In the genomic region with DNA sequence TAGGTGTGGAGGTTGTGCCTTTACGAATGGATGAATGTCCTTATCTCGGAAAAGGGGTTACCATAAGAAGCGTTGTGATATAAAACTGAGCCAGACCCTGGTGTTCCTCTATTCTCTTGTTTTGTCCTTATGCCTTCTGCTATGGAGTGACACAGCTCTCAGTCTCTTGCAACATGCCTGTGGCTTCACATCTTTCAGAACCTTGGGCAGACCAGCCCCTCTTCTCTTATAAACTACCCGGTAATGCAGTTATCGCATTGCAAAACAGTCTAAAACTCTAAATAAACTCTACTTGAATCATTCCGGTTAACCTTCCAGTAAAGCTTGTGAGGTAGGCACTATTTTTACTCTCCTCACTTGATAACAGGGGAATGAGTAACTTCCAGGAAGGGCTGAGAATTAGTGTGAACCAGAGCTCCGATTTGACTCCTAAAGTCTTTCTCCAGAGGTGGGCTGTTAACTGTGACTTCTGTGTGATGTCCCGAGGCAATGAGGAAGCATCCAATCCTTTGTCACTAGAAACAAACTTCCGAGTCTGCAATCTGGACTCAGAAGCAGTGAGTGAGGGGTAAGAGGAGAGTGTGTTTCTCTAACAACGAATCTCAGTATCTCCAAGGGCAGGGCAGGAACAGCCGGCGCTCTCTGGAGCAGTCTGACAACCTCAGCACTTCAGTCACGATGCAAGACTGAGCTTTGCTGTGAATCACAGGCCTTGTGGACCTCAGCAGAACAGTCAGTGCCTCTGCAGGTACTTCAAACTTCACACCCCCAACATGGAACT, we compare ENCODE assay signal across 11 mouse cellular contexts. TPM values are rescaled to one million over a fixed set of nuclear protein-coding genes. Genes with fewer than 3 reads are reported as not detected.
DNase-seq lines count a peak whose midpoint lies in the region; ATAC-seq lines count a peak whose summit lies in the region.
"Had no signal": no experiment of that assay in that cellular context is flagged by ENCODE, and none has a peak within 500 bp of the region (broad histone marks: within the 10 kb centered on the region; RNA-seq: fewer than 3 reads in every experiment).

No protein-coding gene starts in this region.

- no peaks in the 10 kb centered on the region for H3K9me3 ChIP-seq in kidney, embryonic 16.5 days (ENCODE audit: low read length)
- H3K9me3 ChIP-seq in limb, embryonic 12.5 days: no peaks in the 10 kb centered on the region
- H3K9me3 ChIP-seq in stomach, embryonic 15.5 days: no peaks in the 10 kb centered on the region
- H3K9me3 ChIP-seq: G1E had no signal

- peaks cover 9% of the 10 kb centered on the region; the same call in 1 of the 2 replicates for H3K4me1 ChIP-seq in kidney, embryonic 16.5 days (ENCODE audit: insufficient read depth, low read length)
- peaks cover 12% of the 10 kb centered on the region for H3K4me1 ChIP-seq in limb, embryonic 12.5 days (replicated peaks)
- H3K4me1 ChIP-seq in stomach, embryonic 15.5 days: peaks cover 13% of the 10 kb centered on the region; the same call in 1 of the 2 replicates

- no peak overlapping the region for H3K27ac ChIP-seq in kidney, embryonic 16.5 days (ENCODE audit: low read length)
- no peak overlapping the region for H3K27ac ChIP-seq in limb, embryonic 12.5 days
- H3K27ac ChIP-seq in stomach, embryonic 15.5 days: peak overlapping the region; percentile 55

- 59% methylated on average over 13 of the region's 13 CpGs for WGBS in kidney, embryonic 16.5 days
- WGBS in limb, embryonic 12.5 days: 55% methylated on average over 13 of the region's 13 CpGs
- WGBS in stomach, embryonic 15.5 days: 49% methylated on average over 13 of the region's 13 CpGs

- ATAC-seq in kidney, embryonic 16.5 days (ENCODE audit: low FRiP score, low TSS enrichment): peak; percentile 64; the same call in 1 of the 2 replicates
- peak; percentile 55 for ATAC-seq in granulocyte monocyte progenitor cell, adult 5-6 weeks (replicated peaks; ENCODE audit: poor library complexity, severe bottlenecking)
- ATAC-seq in limb, embryonic 12.5 days (ENCODE audit: insufficient number of reproducible peaks, insufficient read depth, low FRiP score, low TSS enrichment, low read depth): no peak
- ATAC-seq in stomach, embryonic 15.5 days (ENCODE audit: insufficient read depth, low FRiP score, low read depth): peak; percentile 25; the same call in 1 of the 2 replicates
- no peak for ATAC-seq in CD4-positive, CD25-positive, alpha-beta regulatory T cell, adult 4 months

- H3K4me2 ChIP-seq in kidney, embryonic 16.5 days (replicated peaks; ENCODE audit: low read depth, low read length): no peak overlapping the region
- H3K4me2 ChIP-seq in limb, embryonic 12.5 days: peak overlapping the region; percentile 44; the same call in 1 of the 2 replicates
- no peak overlapping the region for H3K4me2 ChIP-seq in stomach, embryonic 15.5 days

- DNase-seq in kidney, postnatal 14 days: no peak
- no peak for DNase-seq in left cerebral cortex, postnatal 4 days
- no peak for DNase-seq in layer of hippocampus, adult 18-20 months (ENCODE audit: low spot score in 2 of 2)
- DNase-seq: cerebellum, adult 11-12 months had no signal

- no peaks in the 10 kb centered on the region for H3K36me3 ChIP-seq in kidney, embryonic 16.5 days (ENCODE audit: insufficient read depth, low read length)
- no peaks in the 10 kb centered on the region for H3K36me3 ChIP-seq in limb, embryonic 12.5 days
- H3K36me3 ChIP-seq in stomach, embryonic 15.5 days: no peaks in the 10 kb centered on the region
- H3K36me3 ChIP-seq: G1E had no signal

- no peak overlapping the region for H3K9ac ChIP-seq in kidney, embryonic 16.5 days (replicated peaks; ENCODE audit: low read length)
- H3K9ac ChIP-seq in limb, embryonic 12.5 days (replicated peaks): no peak overlapping the region
- no peak overlapping the region for H3K9ac ChIP-seq in stomach, embryonic 15.5 days

- H3K4me3 ChIP-seq in kidney, embryonic 16.5 days (ENCODE audit: low read length): no peak overlapping the region
- H3K4me3 ChIP-seq in limb, embryonic 12.5 days (replicated peaks): no peak overlapping the region
- no peak overlapping the region for H3K4me3 ChIP-seq in stomach, embryonic 15.5 days (replicated peaks)

- intact Hi-C loops in left cerebral cortex, postnatal 4 days (cut with DNase I): no loop called here

- H3K27me3 ChIP-seq in kidney, embryonic 16.5 days (ENCODE audit: insufficient read depth, low read length): no peaks in the 10 kb centered on the region
- H3K27me3 ChIP-seq in limb, embryonic 12.5 days: no peaks in the 10 kb centered on the region
- no peaks in the 10 kb centered on the region for H3K27me3 ChIP-seq in stomach, embryonic 15.5 days (replicated peaks)

RNA-seq across cellular contexts. Expression of a gene that starts 50.9 kb away (rescaled TPM):
- not detected in 2 replicates for polyA plus RNA-seq in kidney, embryonic 16.5 days (2015; fragmentation: Nextera tagmentation; extraction: Ambion mirVana)
- not detected in 2 replicates for total RNA-seq in granulocyte monocyte progenitor cell, adult 5-6 weeks (2014; fragmentation: Nextera tagmentation)
- not detected in 2 replicates for total RNA-seq in granulocyte monocyte progenitor cell, adult 5-6 weeks (2017)
- not detected in 2 replicates for polyA plus RNA-seq in limb, embryonic 12.5 days (2016; fragmentation: Nextera tagmentation; extraction: Ambion mirVana)
- not detected in 2 replicates for polyA plus RNA-seq in stomach, embryonic 15.5 days (2015; fragmentation: Nextera tagmentation; extraction: Ambion mirVana)
- not detected for total RNA-seq in left cerebral cortex, postnatal 4 days (2021)
- not detected for total RNA-seq in layer of hippocampus, adult 18-20 months (2021)
- not detected for polyA plus RNA-seq in CD4-positive, CD25-positive, alpha-beta regulatory T cell, adult 4 months (2017; shearing (Covaris generic))
- total RNA-seq: G1E; left cerebral cortex, postnatal 10 days had no signal
- polyA plus RNA-seq: G1E had no signal

RNA-seq across cellular contexts. Expression of a gene that starts 57.2 kb away (rescaled TPM):
- polyA plus RNA-seq in kidney, embryonic 16.5 days (2015; fragmentation: Nextera tagmentation; extraction: Ambion mirVana): 44.6 and 47.3 TPM in 2 replicates
- 74.7 and 79.6 TPM in 2 replicates for total RNA-seq in granulocyte monocyte progenitor cell, adult 5-6 weeks (2014; fragmentation: Nextera tagmentation)
- 123 and 136 TPM in 2 replicates for total RNA-seq in granulocyte monocyte progenitor cell, adult 5-6 weeks (2017)
- 74.7 and 81.1 TPM in 2 replicates for polyA plus RNA-seq in limb, embryonic 12.5 days (2016; fragmentation: Nextera tagmentation; extraction: Ambion mirVana)
- polyA plus RNA-seq in stomach, embryonic 15.5 days (2015; fragmentation: Nextera tagmentation; extraction: Ambion mirVana): 49.2 and 49.8 TPM in 2 replicates
- 10 to 100 TPM; 64.1 to 65.7 TPM for total RNA-seq in left cerebral cortex, postnatal 4 days (2021)
- total RNA-seq in layer of hippocampus, adult 18-20 months (2021): 10 to 100 TPM; 64.6 to 65.5 TPM
- 10 to 100 TPM; 52.0 to 71.4 TPM for polyA plus RNA-seq in CD4-positive, CD25-positive, alpha-beta regulatory T cell, adult 4 months (2017; shearing (Covaris generic))

Comparison
In these comparisons a context has a peak if more than half of its experiments do, and no peak if none do; other contexts are left out.
1. ATAC-seq: peak in kidney, embryonic 16.5 days (single experiment), granulocyte monocyte progenitor cell, adult 5-6 weeks (single experiment) and stomach, embryonic 15.5 days (single experiment); none in limb, embryonic 12.5 days (single experiment) and CD4-positive, CD25-positive, alpha-beta regulatory T cell, adult 4 months (single experiment).